Mouse (Mus musculus): ENCODE measurements around the gene Syce2. TPM values are rescaled to one million over a fixed set of nuclear protein-coding genes. Genes with fewer than 3 reads are reported as not detected.

The Syce2 gene
- polyA plus RNA-seq, 1 experiment from 2014 or later = 84.1 TPM

GRCm38 (mm10) chr8:84834866-84835855 lies 36.8 kb upstream of the Syce2 start:
- 72% methylated on average over 10 of the region's 10 CpGs for WGBS (ENCODE audit: insufficient replicate concordance)
- ATAC-seq (ENCODE audit: low read depth) (no peak), DNase-seq (no peak)
- H3K27ac ChIP-seq = peak overlapping the region; percentile 98
- H3K27me3 ChIP-seq = no peaks in the 10 kb centered on the region
- no peaks in the 10 kb centered on the region for H3K9me3 ChIP-seq (replicated peaks)
- H3K4me1 ChIP-seq (replicated peaks) = peaks cover 83% of the 10 kb centered on the region
- peak overlapping the region; percentile 96 for H3K9ac ChIP-seq
- peaks cover 59% of the 10 kb centered on the region for H3K36me3 ChIP-seq
- H3K4me3 ChIP-seq (replicated peaks) = peak overlapping the region; percentile 97
- H3K4me2 ChIP-seq = peak overlapping the region; percentile 77

- H3K4me1 ChIP-seq (replicated peaks) = peaks cover 89% of the 10 kb centered on the region
- H3K36me3 ChIP-seq = peaks cover 72% of the 10 kb centered on the region
- peak overlapping the region; percentile 89 for H3K4me3 ChIP-seq (replicated peaks)
Measured at GRCm38 (mm10) chr8:84837149-84837911, 34.6 kb upstream of the Syce2 start.

GRCm38 (mm10) chr8:84837912-84838470 lies 33.9 kb upstream of the Syce2 start:
- Histone ChIP-seq H3K9ac (peak overlapping the region; percentile 96), H3K27me3 (no peaks in the 10 kb centered on the region), H3K4me2 (peak overlapping the region; percentile 77), H3K4me3 (replicated peaks) (peak overlapping the region; percentile 89), H3K36me3 (peaks cover 79% of the 10 kb centered on the region), H3K9me3 (replicated peaks) (no peaks in the 10 kb centered on the region), H3K4me1 (replicated peaks) (peaks cover 89% of the 10 kb centered on the region), H3K27ac (peak overlapping the region; percentile 98)
- ATAC-seq (ENCODE audit: low read depth) (no peak), DNase-seq (no peak)
- WGBS (ENCODE audit: insufficient replicate concordance) = 73% methylated on average over 15 of the region's 15 CpGs

More at GRCm38 (mm10) chr8:84837149-84837911, 34.6 kb upstream of the Syce2 start:
- DNase-seq (no peak), ATAC-seq (ENCODE audit: low read depth) (no peak)
- 74% methylated on average over 8 of the region's 8 CpGs for WGBS (ENCODE audit: insufficient replicate concordance)
- Histone ChIP-seq H3K9ac (peak overlapping the region; percentile 96), H3K9me3 (replicated peaks) (no peaks in the 10 kb centered on the region), H3K4me2 (peak overlapping the region; percentile 77), H3K27ac (peak overlapping the region; percentile 98), H3K27me3 (no peaks in the 10 kb centered on the region)

- WGBS (ENCODE audit: insufficient replicate concordance) = 23% methylated on average over 5 of the region's 5 CpGs
- peaks cover 89% of the 10 kb centered on the region for H3K4me1 ChIP-seq (replicated peaks)
- peak overlapping the region; percentile 77 for H3K4me2 ChIP-seq
- peak overlapping the region; percentile 96 for H3K9ac ChIP-seq
- H3K4me3 ChIP-seq (replicated peaks) = peak overlapping the region; percentile 89
- DNase-seq (peak; percentile 93), ATAC-seq (ENCODE audit: low read depth) (peak; percentile 85)
- no peaks in the 10 kb centered on the region for H3K27me3 ChIP-seq
- H3K9me3 ChIP-seq (replicated peaks) = no peaks in the 10 kb centered on the region
- H3K36me3 ChIP-seq = peaks cover 81% of the 10 kb centered on the region
- peak overlapping the region; percentile 98 for H3K27ac ChIP-seq
Measured at GRCm38 (mm10) chr8:84838513-84838912, 33.4 kb upstream of the Syce2 start.

- peak overlapping the region; percentile 89 for H3K4me3 ChIP-seq (replicated peaks)
- peak overlapping the region; percentile 74 for H3K4me2 ChIP-seq
- H3K27me3 ChIP-seq = no peaks in the 10 kb centered on the region
- no peak for DNase-seq
- no peak for ATAC-seq (ENCODE audit: low read depth)
- H3K36me3 ChIP-seq = peaks cover 81% of the 10 kb centered on the region
- H3K9me3 ChIP-seq (replicated peaks) = no peaks in the 10 kb centered on the region
- peaks cover 89% of the 10 kb centered on the region for H3K4me1 ChIP-seq (replicated peaks)
- H3K27ac ChIP-seq = peak overlapping the region; percentile 98
- H3K9ac ChIP-seq = peak overlapping the region; percentile 96
- WGBS (ENCODE audit: insufficient replicate concordance) = 74% methylated on average over 2 of the region's 2 CpGs
Measured at GRCm38 (mm10) chr8:84839411-84839810, 32.5 kb upstream of the Syce2 start.

- Histone ChIP-seq H3K4me3 (replicated peaks) (peak overlapping the region; percentile 89), H3K4me1 (replicated peaks) (peaks cover 89% of the 10 kb centered on the region), H3K27ac (peak overlapping the region; percentile 98), H3K27me3 (no peaks in the 10 kb centered on the region), H3K4me2 (peak overlapping the region; percentile 74), H3K36me3 (peaks cover 81% of the 10 kb centered on the region), H3K9ac (peak overlapping the region; percentile 96), H3K9me3 (replicated peaks) (no peaks in the 10 kb centered on the region)
- ATAC-seq (ENCODE audit: low read depth) (no peak), DNase-seq (no peak)
- 0% methylated on average over 7 of the region's 7 CpGs for WGBS (ENCODE audit: insufficient replicate concordance)
Measured at GRCm38 (mm10) chr8:84839875-84840247, 32.0 kb upstream of the Syce2 start.

- peak within 1 kb of the TSS; percentile 96 for H3K9ac ChIP-seq
- H3K4me2 ChIP-seq = peak within 1 kb of the TSS; percentile 74
- H3K27ac ChIP-seq = peak within 1 kb of the TSS; percentile 98
- DNase-seq = peak; percentile 92
- under 1% methylated on average over 55 of the region's 55 CpGs for WGBS (ENCODE audit: insufficient replicate concordance)
- no peaks in the 10 kb centered on the region for H3K27me3 ChIP-seq
- peak; percentile 87 for ATAC-seq (ENCODE audit: low read depth)
- H3K4me1 ChIP-seq (replicated peaks) = peaks cover 89% of the 10 kb centered on the region
- H3K36me3 ChIP-seq = peaks cover 81% of the 10 kb centered on the region
- H3K4me3 ChIP-seq (replicated peaks) = peak within 1 kb of the TSS; percentile 89
- H3K9me3 ChIP-seq (replicated peaks) = no peaks in the 10 kb centered on the region
Measured at GRCm38 (mm10) chr8:84840248-84840999, 31.5 kb upstream of the Syce2 start, which contains the start of gene Rad23a. Gene Rad23a, minus strand, starts transcription at chr8:84840665.

GRCm38 (mm10) chr8:84841514-84841913 lies 30.4 kb upstream of the Syce2 start:
- no peak for DNase-seq
- Histone ChIP-seq H3K9ac (peak overlapping the region; percentile 24; the same call in 1 of the 2 replicates), H3K4me1 (replicated peaks) (peaks cover 85% of the 10 kb centered on the region), H3K36me3 (peaks cover 77% of the 10 kb centered on the region), H3K27me3 (no peaks in the 10 kb centered on the region), H3K4me3 (replicated peaks) (no peak overlapping the region), H3K4me2 (peak overlapping the region; percentile 15; the same call in 1 of the 2 replicates), H3K9me3 (replicated peaks) (no peaks in the 10 kb centered on the region), H3K27ac (peak overlapping the region; percentile 98)
- WGBS (ENCODE audit: insufficient replicate concordance) = 58% methylated on average over 1 of the region's 1 CpGs
- ATAC-seq (ENCODE audit: low read depth) = no peak

- Histone ChIP-seq H3K36me3 (peaks cover 51% of the 10 kb centered on the region), H3K9me3 (replicated peaks) (no peaks in the 10 kb centered on the region), H3K9ac (peak overlapping the region; percentile 92), H3K27me3 (no peaks in the 10 kb centered on the region), H3K4me1 (replicated peaks) (peaks cover 72% of the 10 kb centered on the region), H3K4me2 (peak overlapping the region; percentile 80), H3K4me3 (replicated peaks) (peak overlapping the region; percentile 89), H3K27ac (peak overlapping the region; percentile 54)
- WGBS (ENCODE audit: insufficient replicate concordance) = 80% methylated on average over 9 of the region's 9 CpGs
- DNase-seq = no peak
- ATAC-seq (ENCODE audit: low read depth) = no peak
Measured at GRCm38 (mm10) chr8:84844397-84845070, 27.4 kb upstream of the Syce2 start.

Data from liver, embryonic 13.5 days (tissue).